Mouse (Mus musculus): Measurements from ENCODE around the gene Lipk. TPM values are rescaled to one million over a fixed set of nuclear protein-coding genes. Genes with fewer than 3 reads are reported as not detected.

Lipk gene
- not detected in 2 replicates for polyA plus RNA-seq (2011; ENCODE audit: insufficient read length, low read depth, missing spikeins)

GRCm38 (mm10) chr19:34008002-34008401 lies at the start of gene Lipk:
Gene Lipk (plus strand): TSS chr19:34008290.
- no peak for TF ChIP-seq POLR2A (IDR thresholded peaks at IDR 0.05; ENCODE audit: low read depth, low read length)
- no peak for TF ChIP-seq CTCF (IDR thresholded peaks at IDR 0.05; ENCODE audit: borderline replicate concordance, insufficient read depth, low read length)
- Histone ChIP-seq H3K4me3 (ENCODE audit: insufficient read depth, low read length) (no peak within 1 kb of the TSS), H3K4me1 (ENCODE audit: control insufficient read depth, insufficient read depth, low read length) (no peaks in the 10 kb centered on the region), H3K27ac (ENCODE audit: insufficient read depth, low read length) (no peak within 1 kb of the TSS)

DNA sequence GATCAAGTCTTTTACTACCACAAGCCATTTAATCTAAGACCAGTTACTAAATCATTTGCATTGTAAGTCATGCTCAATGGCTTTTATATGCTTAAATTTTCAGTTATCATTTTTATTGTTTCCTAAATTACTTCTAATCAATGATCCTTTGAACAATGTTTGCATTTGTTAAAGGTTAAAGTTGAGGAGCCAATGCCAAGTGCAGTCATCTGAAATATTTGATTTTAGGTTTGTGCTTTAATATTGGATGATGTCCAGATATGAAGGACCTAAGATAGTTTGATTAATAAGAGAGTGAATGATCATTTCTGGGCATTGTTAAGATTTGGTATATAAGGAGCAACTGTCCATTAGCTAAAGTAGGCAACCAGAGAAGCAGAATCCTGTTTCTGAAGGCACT lies 47.2 kb upstream of the Lipk start, which contains the start of gene Lipf:
Gene Lipf (plus strand): TSS at position 301 of the 400 bp plus-strand sequence.
- Histone ChIP-seq H3K4me3 (ENCODE audit: insufficient read depth, low read length) (no peak within 1 kb of the TSS), H3K4me1 (ENCODE audit: control insufficient read depth, insufficient read depth, low read length) (no peaks in the 10 kb centered on the region), H3K27ac (ENCODE audit: insufficient read depth, low read length) (no peak within 1 kb of the TSS)
- TF ChIP-seq CTCF (IDR thresholded peaks at IDR 0.05; ENCODE audit: borderline replicate concordance, insufficient read depth, low read length) = no peak
- no peak for TF ChIP-seq POLR2A (IDR thresholded peaks at IDR 0.05; ENCODE audit: low read depth, low read length)

GRCm38 (mm10) chr19:33979007-33979406 lies 29.1 kb upstream of the Lipk start:
- TF ChIP-seq CTCF (IDR thresholded peaks at IDR 0.05; ENCODE audit: borderline replicate concordance, insufficient read depth, low read length) (no peak), POLR2A (IDR thresholded peaks at IDR 0.05; ENCODE audit: low read depth, low read length) (no peak)
- H3K27ac ChIP-seq (ENCODE audit: insufficient read depth, low read length) = no peak overlapping the region
- no peak overlapping the region for H3K4me3 ChIP-seq (ENCODE audit: insufficient read depth, low read length)
- H3K4me1 ChIP-seq (ENCODE audit: control insufficient read depth, insufficient read depth, low read length) = no peaks in the 10 kb centered on the region

DNA sequence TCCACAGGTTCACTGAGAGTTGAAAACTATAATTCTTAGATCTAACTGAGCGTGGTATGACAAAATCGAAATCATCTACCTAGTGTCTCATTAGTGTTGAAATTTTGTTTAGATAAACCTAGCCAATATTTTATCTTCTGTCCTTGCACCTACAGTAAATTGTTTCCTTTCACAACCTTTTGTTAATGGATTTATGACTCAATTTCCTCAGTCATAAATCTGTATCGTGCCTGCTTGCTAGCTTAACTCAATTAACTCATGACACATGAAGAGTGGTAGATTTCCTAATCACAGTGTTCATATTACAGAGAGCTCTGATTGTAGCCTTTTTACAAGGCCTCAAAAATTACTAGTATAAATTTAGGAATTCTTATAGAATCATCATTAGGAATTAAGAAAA lies 25.0 kb upstream of the Lipk start:
- H3K4me1 ChIP-seq (ENCODE audit: control insufficient read depth, insufficient read depth, low read length) = no peaks in the 10 kb centered on the region
- no peak overlapping the region for H3K27ac ChIP-seq (ENCODE audit: insufficient read depth, low read length)
- TF ChIP-seq POLR2A (IDR thresholded peaks at IDR 0.05; ENCODE audit: low read depth, low read length) (no peak), CTCF (IDR thresholded peaks at IDR 0.05; ENCODE audit: borderline replicate concordance, insufficient read depth, low read length) (no peak)
- no peak overlapping the region for H3K4me3 ChIP-seq (ENCODE audit: insufficient read depth, low read length)

GRCm38 (mm10) chr19:34021440-34022172 lies 13.5 kb downstream of the Lipk start:
- no peak overlapping the region for H3K4me3 ChIP-seq (ENCODE audit: insufficient read depth, low read length)
- TF ChIP-seq POLR2A (IDR thresholded peaks at IDR 0.05; ENCODE audit: low read depth, low read length) (no peak), CTCF (IDR thresholded peaks at IDR 0.05; ENCODE audit: borderline replicate concordance, insufficient read depth, low read length) (no peak)
- H3K4me1 ChIP-seq (ENCODE audit: control insufficient read depth, insufficient read depth, low read length) = no peaks in the 10 kb centered on the region
- H3K27ac ChIP-seq (ENCODE audit: insufficient read depth, low read length) = no peak overlapping the region

GRCm38 (mm10) chr19:34022759-34023158 lies 14.7 kb downstream of the Lipk start:
- Histone ChIP-seq H3K4me3 (ENCODE audit: insufficient read depth, low read length) (no peak overlapping the region), H3K27ac (ENCODE audit: insufficient read depth, low read length) (no peak overlapping the region), H3K4me1 (ENCODE audit: control insufficient read depth, insufficient read depth, low read length) (no peaks in the 10 kb centered on the region)
- TF ChIP-seq CTCF (IDR thresholded peaks at IDR 0.05; ENCODE audit: borderline replicate concordance, insufficient read depth, low read length) = no peak
- TF ChIP-seq POLR2A (IDR thresholded peaks at IDR 0.05; ENCODE audit: low read depth, low read length) = no peak

DNA sequence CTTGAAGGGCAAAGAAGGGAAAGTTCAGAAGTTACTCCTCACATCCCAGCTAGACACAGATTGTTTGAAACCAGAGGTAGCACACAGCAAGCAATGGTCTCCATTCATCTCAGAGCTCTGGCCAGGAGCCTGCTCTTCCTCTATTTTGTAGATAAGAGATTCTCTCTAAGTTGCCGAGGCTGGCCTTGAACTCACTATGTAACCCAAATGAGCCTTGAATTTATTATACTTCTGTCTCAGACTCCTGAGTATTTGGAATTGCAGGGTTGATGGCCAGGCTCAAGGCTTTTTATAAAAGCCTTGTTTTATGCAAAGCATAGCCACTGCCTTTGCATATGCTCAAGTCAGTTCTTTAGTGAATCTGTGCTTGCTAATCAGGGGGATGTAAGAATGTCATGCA lies 31.6 kb downstream of the Lipk start:
- peak overlapping the region; percentile 80; the same call in 1 of the 2 replicates for H3K27ac ChIP-seq (ENCODE audit: insufficient read depth, low read length)
- no peak overlapping the region for H3K4me3 ChIP-seq (ENCODE audit: insufficient read depth, low read length)
- peaks cover 5% of the 10 kb centered on the region; the same call in 1 of the 2 replicates for H3K4me1 ChIP-seq (ENCODE audit: control insufficient read depth, insufficient read depth, low read length)
- no peak for TF ChIP-seq POLR2A (IDR thresholded peaks at IDR 0.05; ENCODE audit: low read depth, low read length)
- no peak for TF ChIP-seq CTCF (IDR thresholded peaks at IDR 0.05; ENCODE audit: borderline replicate concordance, insufficient read depth, low read length)

GRCm38 (mm10) chr19:34043008-34043407 lies 34.9 kb downstream of the Lipk start:
- H3K4me3 ChIP-seq (ENCODE audit: insufficient read depth, low read length) = no peak overlapping the region
- H3K27ac ChIP-seq (ENCODE audit: insufficient read depth, low read length) = no peak overlapping the region
- peaks cover 5% of the 10 kb centered on the region; the same call in 1 of the 2 replicates for H3K4me1 ChIP-seq (ENCODE audit: control insufficient read depth, insufficient read depth, low read length)
- no peak for TF ChIP-seq POLR2A (IDR thresholded peaks at IDR 0.05; ENCODE audit: low read depth, low read length)

- TF ChIP-seq POLR2A (IDR thresholded peaks at IDR 0.05; ENCODE audit: low read depth, low read length) = no peak
- TF ChIP-seq CTCF (IDR thresholded peaks at IDR 0.05; ENCODE audit: borderline replicate concordance, insufficient read depth, low read length) = no peak
- H3K27ac ChIP-seq (ENCODE audit: insufficient read depth, low read length) = no peak overlapping the region
- no peak overlapping the region for H3K4me3 ChIP-seq (ENCODE audit: insufficient read depth, low read length)
- H3K4me1 ChIP-seq (ENCODE audit: control insufficient read depth, insufficient read depth, low read length) = peaks cover 4% of the 10 kb centered on the region; the same call in 1 of the 2 replicates
Measured at GRCm38 (mm10) chr19:34049371-34050039, 41.4 kb downstream of the Lipk start.

- Histone ChIP-seq H3K4me1 (ENCODE audit: control insufficient read depth, insufficient read depth, low read length) (peaks cover 4% of the 10 kb centered on the region; the same call in 1 of the 2 replicates), H3K4me3 (ENCODE audit: insufficient read depth, low read length) (no peak overlapping the region), H3K27ac (ENCODE audit: insufficient read depth, low read length) (no peak overlapping the region)
- no peak for TF ChIP-seq POLR2A (IDR thresholded peaks at IDR 0.05; ENCODE audit: low read depth, low read length)
- TF ChIP-seq CTCF (IDR thresholded peaks at IDR 0.05; ENCODE audit: borderline replicate concordance, insufficient read depth, low read length) = no peak
Measured at GRCm38 (mm10) chr19:34051502-34051901, 43.4 kb downstream of the Lipk start.

Measured in embryonic fibroblast, embryonic 13.5 days (primary cell).